Mouse (Mus musculus): Measurements from ENCODE around the gene Npr2. TPM values are rescaled to one million over a fixed set of nuclear protein-coding genes. Genes with fewer than 3 reads are reported as not detected.
A peak's percentile ranks its signal among the peaks of the same experiment; 100 is the strongest.
"Not testable (repeated sequence)": the region's sequence is repeated elsewhere in the genome, so short reads cannot be mapped to it uniquely, and the experiment has no call there.

Gene Npr2
- total and polyA plus RNA-seq, 3 experiments, result 0.27 to 2.3 TPM; not detected in 1

- TF ChIP-seq ZNF384 (IDR thresholded peaks at IDR 0.05; ENCODE audit: low read depth, low read length), result peak; percentile 0; the same call in 1 of the 2 replicates
- TF ChIP-seq MAFK (IDR thresholded peaks at IDR 0.05; ENCODE audit: borderline replicate concordance, low read depth, low read length), result no peak
- no peak for TF ChIP-seq RAD21 (IDR thresholded peaks at IDR 0.05; ENCODE audit: low read depth, low read length)
- no peak for TF ChIP-seq KAT2A (conservative IDR thresholded peaks at IDR 0.05; ENCODE audit: low read depth, low read length)
- Histone ChIP-seq H3K27me3 (ENCODE audit: control insufficient read depth in 1 of 2, insufficient read depth in 2 of 2, low read length in 2 of 2) (no peaks in the 10 kb centered on the region), H3K4me3 (ENCODE audit: control insufficient read depth in 1 of 2, insufficient read depth in 1 of 2, low read depth in 2 of 2, low read length in 2 of 2) (no peak overlapping the region), H3K79me2 (ENCODE audit: control insufficient read depth, insufficient read depth, low read length, poor library complexity) (no peaks in the 10 kb centered on the region), H3K4me1 (ENCODE audit: control insufficient read depth in 1 of 2, insufficient read depth in 2 of 2, low read length in 2 of 2) (peaks cover 0 to 13% of the 10 kb centered on the region in 2 experiments; a peak in 3 of 4 replicates), H3K9me3 (replicated peaks; ENCODE audit: insufficient read depth, low read length) (no peaks in the 10 kb centered on the region), H3K36me3 (ENCODE audit: control insufficient read depth in 1 of 2, insufficient read depth in 2 of 2, low read length in 2 of 2) (peaks cover 0 to 15% of the 10 kb centered on the region in 2 experiments; a peak in 2 of 4 replicates), H3K27ac (ENCODE audit: control insufficient read depth, low read depth, low read length) (no peak overlapping the region), H3K9ac (ENCODE audit: control insufficient read depth, low read depth, low read length, poor library complexity, severe bottlenecking) (no peak overlapping the region)
- DNase-seq (ENCODE audit: low read depth, low spot score), result no peak
Observed at GRCm38 (mm10) chr4:43591543-43591942, 40.2 kb upstream of the Npr2 start.

- Histone ChIP-seq H3K9ac (ENCODE audit: control insufficient read depth, low read depth, low read length, poor library complexity, severe bottlenecking) (no peak overlapping the region), H3K27ac (ENCODE audit: control insufficient read depth, low read depth, low read length) (no peak overlapping the region), H3K9me3 (replicated peaks; ENCODE audit: insufficient read depth, low read length) (no peaks in the 10 kb centered on the region), H3K36me3 (ENCODE audit: control insufficient read depth in 1 of 2, insufficient read depth in 2 of 2, low read length in 2 of 2) (peaks cover 0 to 15% of the 10 kb centered on the region in 2 experiments; a peak in 2 of 4 replicates), H3K4me3 (ENCODE audit: control insufficient read depth in 1 of 2, insufficient read depth in 1 of 2, low read depth in 2 of 2, low read length in 2 of 2) (no peak overlapping the region), H3K4me1 (ENCODE audit: control insufficient read depth in 1 of 2, insufficient read depth in 2 of 2, low read length in 2 of 2) (peaks cover 0 to 13% of the 10 kb centered on the region in 2 experiments; a peak in 3 of 4 replicates), H3K79me2 (ENCODE audit: control insufficient read depth, insufficient read depth, low read length, poor library complexity) (no peaks in the 10 kb centered on the region), H3K27me3 (ENCODE audit: control insufficient read depth in 1 of 2, insufficient read depth in 2 of 2, low read length in 2 of 2) (no peaks in the 10 kb centered on the region)
- no peak for DNase-seq (ENCODE audit: low read depth, low spot score)
- no peak for TF ChIP-seq E2F4 (IDR thresholded peaks at IDR 0.05; ENCODE audit: borderline replicate concordance, low read depth, low read length)
Observed at GRCm38 (mm10) chr4:43591961-43592360, 39.8 kb upstream of the Npr2 start.

GRCm38 (mm10) chr4:43593453-43593852 lies 38.3 kb upstream of the Npr2 start:
- no peaks in the 10 kb centered on the region for H3K9me3 ChIP-seq (replicated peaks; ENCODE audit: insufficient read depth, low read length)
- peaks cover 0 to 24% of the 10 kb centered on the region in 2 experiments; a peak in 2 of 4 replicates for H3K36me3 ChIP-seq (ENCODE audit: control insufficient read depth in 1 of 2, insufficient read depth in 2 of 2, low read length in 2 of 2)
- no peak for DNase-seq (ENCODE audit: low read depth, low spot score)
- H3K4me1 ChIP-seq (ENCODE audit: control insufficient read depth in 1 of 2, insufficient read depth in 2 of 2, low read length in 2 of 2), result peaks cover 11% of the 10 kb centered on the region in 2 experiments
- H3K79me2 ChIP-seq (ENCODE audit: control insufficient read depth, insufficient read depth, low read length, poor library complexity), result no peaks in the 10 kb centered on the region
- no peak for TF ChIP-seq ETS1 (IDR thresholded peaks at IDR 0.05; ENCODE audit: low read depth, low read length)
- no peak for TF ChIP-seq TCF12 (IDR thresholded peaks at IDR 0.05; ENCODE audit: low read depth, low read length)
- no peak for TF ChIP-seq RAD21 (IDR thresholded peaks at IDR 0.05; ENCODE audit: low read depth, low read length)
- TF ChIP-seq MXI1 (IDR thresholded peaks at IDR 0.05; ENCODE audit: low read depth, low read length), result no peak
- no peak for TF ChIP-seq POLR2AphosphoS5 (IDR thresholded peaks at IDR 0.05; ENCODE audit: borderline replicate concordance, low read depth, low read length)
- TF ChIP-seq EP300 (IDR thresholded peaks at IDR 0.05; ENCODE audit: low read depth in 1 of 2, low read length in 2 of 2), result no peak
- no peak for TF ChIP-seq ZMIZ1 (IDR thresholded peaks at IDR 0.05; ENCODE audit: low read depth, low read length)
- TF ChIP-seq TAL1 (IDR thresholded peaks at IDR 0.05; ENCODE audit: low read length), result no peak
- no peak for TF ChIP-seq CTCF (IDR thresholded peaks at IDR 0.05 in 2 of 3, conservative IDR thresholded peaks at IDR 0.05 in 1 of 3; ENCODE audit: control insufficient read depth in 1 of 3, insufficient read depth in 1 of 3, low read depth in 2 of 3, low read length in 3 of 3, poor library complexity in 1 of 3, severe bottlenecking in 1 of 3)
- no peak overlapping the region for H3K9ac ChIP-seq (ENCODE audit: control insufficient read depth, low read depth, low read length, poor library complexity, severe bottlenecking)
- no peaks in the 10 kb centered on the region for H3K27me3 ChIP-seq (ENCODE audit: control insufficient read depth in 1 of 2, insufficient read depth in 2 of 2, low read length in 2 of 2)
- no peak overlapping the region for H3K27ac ChIP-seq (ENCODE audit: control insufficient read depth, low read depth, low read length)
- no peak overlapping the region for H3K4me3 ChIP-seq (ENCODE audit: control insufficient read depth in 1 of 2, insufficient read depth in 1 of 2, low read depth in 2 of 2, low read length in 2 of 2)

GRCm38 (mm10) chr4:43596597-43596996 lies 35.1 kb upstream of the Npr2 start:
- peaks cover 27 to 31% of the 10 kb centered on the region in 2 experiments for H3K4me1 ChIP-seq (ENCODE audit: control insufficient read depth in 1 of 2, insufficient read depth in 2 of 2, low read length in 2 of 2)
- not testable (repeated sequence) for H3K27me3 ChIP-seq (ENCODE audit: control insufficient read depth in 1 of 2, insufficient read depth in 2 of 2, low read length in 2 of 2); H3K9me3 ChIP-seq (replicated peaks; ENCODE audit: insufficient read depth, low read length); H3K27ac ChIP-seq (ENCODE audit: control insufficient read depth, low read depth, low read length); H3K9ac ChIP-seq (ENCODE audit: control insufficient read depth, low read depth, low read length, poor library complexity, severe bottlenecking); H3K79me2 ChIP-seq (ENCODE audit: control insufficient read depth, insufficient read depth, low read length, poor library complexity); DNase-seq (ENCODE audit: low read depth, low spot score); H3K4me3 ChIP-seq (ENCODE audit: control insufficient read depth in 1 of 2, insufficient read depth in 1 of 2, low read depth in 2 of 2, low read length in 2 of 2)
- H3K36me3 ChIP-seq (ENCODE audit: control insufficient read depth in 1 of 2, insufficient read depth in 2 of 2, low read length in 2 of 2), result peaks cover 0 to 38% of the 10 kb centered on the region in 2 experiments; a peak in 2 of 4 replicates
